Mouse (Mus musculus) heart, adult 2 months (tissue): ENCODE results near the gene Gm42715. TPM values are rescaled to one million over a fixed set of nuclear protein-coding genes. Genes with fewer than 3 reads are reported as not detected.
A peak's percentile ranks its signal among the peaks of the same experiment; 100 is the strongest.

Source experiments
- DNase-seq, 2 experiments: peaks; one replicate each; pipeline ENCODE4 v3.0.0; 2021
- H3K27ac ChIP-seq: fragments of 200-600 bp; 2 replicates; pipeline ENCODE4 v1.8.1; 2022
- H3K27me3 ChIP-seq: fragments of 200-500 bp; 2 replicates; pipeline ENCODE4 v1.6.1; 2012; ENCODE audit warnings: mild to moderate bottlenecking, low read length, inconsistent platforms, mixed read lengths; ENCODE audit not compliant: control insufficient read depth, insufficient read depth
- H3K36me3 ChIP-seq: fragments of 200-500 bp; 2 replicates; pipeline ENCODE4 v1.6.1; 2012; ENCODE audit warnings: low read length, inconsistent platforms; ENCODE audit not compliant: control insufficient read depth, insufficient read depth
- H3K4me1 ChIP-seq: fragments of 200-500 bp; 2 replicates; pipeline ENCODE4 v1.6.1; 2011; ENCODE audit warnings: low read length; ENCODE audit not compliant: control insufficient read depth, insufficient read depth
- H3K4me3 ChIP-seq: fragments of 200-600 bp; 2 replicates; pipeline ENCODE4 v1.8.1; 2022
- H3K79me2 ChIP-seq: fragments of 200-500 bp; replicated peaks from 2 replicates; pipeline ENCODE4 v1.6.1; 2012; ENCODE audit warnings: mild to moderate bottlenecking, inconsistent platforms, low read length, moderate library complexity, mixed read lengths; ENCODE audit not compliant: control insufficient read depth, insufficient read depth
- H3K9ac ChIP-seq: fragments of 200-500 bp; 2 replicates; pipeline ENCODE4 v1.6.1; 2012; ENCODE audit warnings: low read depth, mild to moderate bottlenecking, control low read depth, inconsistent platforms, low read length, mixed read lengths
- CTCF ChIP-seq: fragments of 200-600 bp; IDR thresholded peaks from 2 replicates; pipeline ENCODE4 v1.8.1; 2022; ENCODE audit warnings: antibody characterized with exemption, mild to moderate bottlenecking, moderate library complexity
- EP300 ChIP-seq: fragments of 200-500 bp; IDR thresholded peaks from 2 replicates; pipeline ENCODE4 v1.6.1; 2011; ENCODE audit warnings: low read depth, low read length, control low read depth; ENCODE audit not compliant: insufficient read depth
- POLR2A ChIP-seq: fragments of 200-500 bp; IDR thresholded peaks from 2 replicates; pipeline ENCODE4 v1.6.1; 2011; ENCODE audit warnings: mild to moderate bottlenecking, low read depth, low read length, control low read depth; ENCODE audit not compliant: insufficient read depth
- WGBS: fragments of 180-500 bp; shearing (Covaris S2); methylation state at CpG from one replicate; pipeline ENCODE4 v1.1.7; 2018; 5-methylcytosine and 5-hydroxymethylcytosine counted together
- intact Hi-C: fragments of 180-260 bp; cut with DNase I; formaldehyde crosslinking; loops from one replicate; pipeline ENCODE4 v1.15.1; 2025
- polyA plus RNA-seq: library from polyadenylated mRNA; depleted of rRNA; stranded (reverse); fragments of >200 nt; gene quantifications from 2 replicates; pipeline ENCODE4 v1.2.3, GENCODE M21; 2012
- total RNA-seq, 2 experiments: library from RNA; stranded (reverse); gene quantifications; 2 replicates each; pipeline ENCODE4 v1.2.3; 2021

The Gm42715 gene
- total and polyA plus RNA-seq, 3 experiments = 7.8 to 8.2 (median 7.9) TPM

- peaks cover 16% of the 10 kb centered on the region for H3K36me3 ChIP-seq
- no peaks in the 10 kb centered on the region for H3K27me3 ChIP-seq
- H3K79me2 ChIP-seq = peaks cover 4% of the 10 kb centered on the region; the same call in 1 of the 2 replicates
- WGBS = under 1% methylated on average over 50 of the region's 50 CpGs
- TF ChIP-seq CTCF (peak; percentile 37), POLR2A (peak; percentile 95), EP300 (peak; percentile 88)
- intact Hi-C loops = loop anchor here (5.0 kb wide), 1 partner anchor 399 kb away; the partner anchor contains the start of genes Zfp646 and Zfp668
- DNase-seq = peak; percentile 96 to 100
- peaks cover 4% of the 10 kb centered on the region for H3K4me1 ChIP-seq
- H3K4me3 ChIP-seq = peak overlapping the region; percentile 84
- peak overlapping the region; percentile 99 for H3K27ac ChIP-seq
- peak overlapping the region; percentile 73 for H3K9ac ChIP-seq
Measured at GRCm38 (mm10) chr7:127477687-127478634, 41.4 kb upstream of the Gm42715 start.

DNA sequence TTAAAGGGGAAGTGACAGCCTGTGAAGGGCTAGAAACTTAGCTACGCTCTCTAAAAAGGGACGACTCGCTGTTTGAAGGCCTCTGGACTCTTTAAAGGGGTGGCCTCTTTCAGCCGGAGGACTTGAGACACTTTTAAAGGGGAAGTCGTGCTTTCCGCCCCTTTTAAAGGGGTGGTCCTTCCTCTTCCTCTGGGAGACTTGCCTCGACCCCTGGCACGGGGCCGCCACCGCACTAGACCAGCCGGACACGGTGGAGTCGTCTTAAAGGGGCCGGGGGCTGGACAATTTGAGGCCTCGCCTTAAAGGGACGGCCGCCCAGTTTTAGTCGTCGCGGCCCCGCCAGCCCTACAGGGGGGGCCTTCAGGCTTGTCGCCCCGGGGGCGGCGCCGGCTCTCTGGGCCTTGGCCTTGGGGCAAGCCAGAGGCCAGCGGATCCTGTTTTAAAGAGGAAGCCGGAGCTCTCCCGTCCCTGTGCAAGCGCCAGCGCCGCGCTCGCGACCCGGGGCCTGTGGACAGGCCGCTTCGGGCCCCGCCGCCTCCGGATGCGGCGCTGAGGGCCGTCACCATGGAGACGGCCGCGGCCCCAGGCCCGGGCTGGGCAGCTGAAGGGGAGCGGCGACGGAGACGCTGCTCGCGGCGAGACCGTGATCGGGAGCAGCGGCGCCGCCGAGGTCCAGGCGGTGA is 40.6 kb upstream of the Gm42715 start, which contains the start of gene Fbrs:
Gene Fbrs, plus strand, starts transcription at position 565 of the 683 bp plus-strand sequence.
- intact Hi-C loops = loop anchor here (5.0 kb wide), 1 partner anchor 399 kb away; the partner anchor contains the start of genes Zfp646 and Zfp668
- under 1% methylated on average over 61 of the region's 62 CpGs for WGBS
- DNase-seq = peak; percentile 96 to 98

DNA sequence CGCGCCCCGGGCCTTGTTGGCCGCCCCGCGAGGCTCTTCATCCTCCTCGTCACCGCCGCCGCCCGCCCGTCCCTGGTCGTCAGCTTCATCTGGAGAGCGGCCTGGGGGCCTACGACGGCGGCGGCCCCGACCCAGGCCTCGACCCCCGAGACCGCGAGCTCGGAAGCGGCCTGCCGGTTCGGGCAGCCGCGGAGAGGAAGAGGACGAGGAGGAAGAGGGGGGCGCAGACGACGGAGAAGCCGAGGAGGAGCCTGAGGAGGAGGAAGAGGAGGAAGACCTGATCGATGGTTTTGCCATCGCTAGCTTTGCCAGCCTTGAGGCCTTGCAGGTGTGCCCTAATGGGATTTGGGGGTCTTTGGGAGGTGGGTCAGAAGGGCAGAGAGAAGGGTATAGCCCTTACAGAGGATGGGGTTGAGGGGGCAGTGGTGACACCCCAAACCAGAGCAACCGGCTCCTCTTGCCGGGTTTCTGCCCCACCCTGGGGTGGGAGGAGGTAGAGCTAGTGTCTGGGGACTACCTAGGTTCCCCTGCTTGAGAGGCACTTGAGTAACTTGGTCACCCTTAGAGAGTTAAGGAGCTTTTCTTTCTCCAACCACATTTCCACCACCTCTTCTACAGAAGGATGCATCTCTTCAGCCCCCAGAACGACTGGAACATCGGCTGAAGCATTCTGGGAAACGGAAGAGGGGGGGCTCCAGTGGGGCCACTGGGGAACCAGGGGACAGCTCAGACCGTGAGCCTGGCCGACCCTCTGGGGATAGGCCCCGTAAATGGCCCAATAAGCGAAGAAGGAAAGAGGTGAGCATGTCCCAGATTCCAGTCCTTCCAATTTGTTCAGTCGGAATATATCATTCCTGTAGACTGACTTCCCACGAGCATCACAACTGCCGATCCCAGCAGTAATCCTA is 39.8 kb upstream of the Gm42715 start:
- peak; percentile 42 to 54 for DNase-seq
- peaks cover 23% of the 10 kb centered on the region for H3K36me3 ChIP-seq

More for the DNA sequence above, 40.6 kb upstream of the Gm42715 start, which contains the start of gene Fbrs:
- peaks cover 4% of the 10 kb centered on the region for H3K4me1 ChIP-seq
- TF ChIP-seq CTCF (no peak), EP300 (no peak), POLR2A (peak; percentile 31; the same call in 1 of the 2 replicates)
- peak within 1 kb of the TSS; percentile 99 for H3K27ac ChIP-seq
- no peaks in the 10 kb centered on the region for H3K27me3 ChIP-seq
- H3K79me2 ChIP-seq = peaks cover 2% of the 10 kb centered on the region; the same call in 1 of the 2 replicates
- peak within 1 kb of the TSS; percentile 97 for H3K9ac ChIP-seq
- H3K4me3 ChIP-seq = peak within 1 kb of the TSS; percentile 84
- peaks cover 23% of the 10 kb centered on the region for H3K36me3 ChIP-seq

GRCm38 (mm10) chr7:127480321-127480720 is 39.1 kb upstream of the Gm42715 start:
- TF ChIP-seq CTCF = no peak
- no peak for TF ChIP-seq EP300
- no peak for TF ChIP-seq POLR2A
- Histone ChIP-seq H3K9ac (peak overlapping the region; percentile 97), H3K36me3 (peaks cover 23% of the 10 kb centered on the region), H3K4me1 (peaks cover 4% of the 10 kb centered on the region), H3K27ac (peak overlapping the region; percentile 99; the same call in 1 of the 2 replicates), H3K79me2 (peaks cover 4% of the 10 kb centered on the region), H3K27me3 (no peaks in the 10 kb centered on the region), H3K4me3 (peak overlapping the region; percentile 84)
- peak in 1 of 2 experiments; percentile 38 for DNase-seq
- WGBS = 35% methylated on average over 2 of the region's 2 CpGs
- intact Hi-C loops = loop anchor here (2.0 kb wide), 1 partner anchor 30 kb away; the partner anchor contains the start of gene Srcap

More for the DNA sequence above, 39.8 kb upstream of the Gm42715 start:
- H3K9ac ChIP-seq = peak overlapping the region; percentile 97
- TF ChIP-seq CTCF = no peak
- no peak for TF ChIP-seq POLR2A
- TF ChIP-seq EP300 = no peak
- WGBS = under 1% methylated on average over 47 of the region's 48 CpGs
- H3K4me1 ChIP-seq = peaks cover 4% of the 10 kb centered on the region
- peak overlapping the region; percentile 84 for H3K4me3 ChIP-seq
- no peaks in the 10 kb centered on the region for H3K27me3 ChIP-seq
- H3K27ac ChIP-seq = peak overlapping the region; percentile 99
- H3K79me2 ChIP-seq = peaks cover 4% of the 10 kb centered on the region
- intact Hi-C loops = loop anchor here (2.0 to 5.0 kb wide), 2 partner anchors 31 to 398 kb away; partner anchors contain the start of genes Srcap, Zfp646 and Zfp668

- intact Hi-C loops = no loop called here
- Histone ChIP-seq H3K36me3 (peaks cover 15% of the 10 kb centered on the region), H3K4me1 (peaks cover 1% of the 10 kb centered on the region), H3K27ac (no peak overlapping the region), H3K4me3 (no peak overlapping the region), H3K9ac (no peak overlapping the region), H3K79me2 (peaks cover 1% of the 10 kb centered on the region), H3K27me3 (no peaks in the 10 kb centered on the region)
- 74% methylated on average over 5 of the region's 5 CpGs for WGBS
- TF ChIP-seq CTCF = no peak
- no peak for TF ChIP-seq POLR2A
- no peak for TF ChIP-seq EP300
- DNase-seq = no peak
Measured at GRCm38 (mm10) chr7:127485416-127485815, 34.0 kb upstream of the Gm42715 start.
